Mouse (Mus musculus): Measurements from ENCODE around the gene Rsph9. TPM values are rescaled to one million over a fixed set of nuclear protein-coding genes. Genes with fewer than 3 reads are reported as not detected.
A peak's percentile ranks its signal among the peaks of the same experiment; 100 is the strongest.

Gene Rsph9
- polyA plus RNA-seq, 1 experiment from 2014 or later: 9.8 TPM

GRCm38 (mm10) chr17:46116138-46116537 lies 27.9 kb downstream of the Rsph9 start:
- peaks cover 58% of the 10 kb centered on the region for H3K36me3 ChIP-seq (replicated peaks)
- DNase-seq (ENCODE audit: low spot score): no peak

DNA sequence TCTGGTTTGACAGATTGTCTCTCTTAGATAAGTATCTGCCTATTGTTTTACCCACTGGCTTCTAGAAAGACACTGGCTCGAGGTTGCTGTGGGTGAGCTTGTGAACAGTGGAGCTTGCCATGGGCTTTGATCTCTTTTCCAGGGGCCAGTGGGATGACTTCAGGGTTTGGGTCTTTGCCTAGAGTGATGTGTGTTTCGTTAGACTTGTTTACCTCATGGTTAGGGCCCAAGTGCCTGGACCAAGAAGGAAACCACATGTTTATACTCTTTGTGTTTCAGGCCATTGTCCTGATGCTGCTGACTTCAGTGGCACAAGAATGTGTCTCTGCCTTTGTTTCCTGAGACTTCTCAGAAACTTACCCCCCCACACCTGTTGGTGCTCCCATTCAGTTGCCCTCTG lies 28.5 kb downstream of the Rsph9 start:
- Histone ChIP-seq H3K4me3 (no peak overlapping the region), H3K9me3 (no peaks in the 10 kb centered on the region), H3K27me3 (replicated peaks; ENCODE audit: low read depth, poor library complexity, severe bottlenecking) (no peaks in the 10 kb centered on the region), H3K4me1 (peaks cover 49% of the 10 kb centered on the region), H3K27ac (replicated peaks) (peak overlapping the region; percentile 68), H3K36me3 (replicated peaks) (peaks cover 55% of the 10 kb centered on the region)
- WGBS: 67% methylated on average over 2 of the region's 2 CpGs
- no peak for DNase-seq (ENCODE audit: low spot score)

More at GRCm38 (mm10) chr17:46116138-46116537, 27.9 kb downstream of the Rsph9 start:
- H3K27me3 ChIP-seq (replicated peaks; ENCODE audit: low read depth, poor library complexity, severe bottlenecking): no peaks in the 10 kb centered on the region
- H3K27ac ChIP-seq (replicated peaks): peak overlapping the region; percentile 68
- no peak overlapping the region for H3K4me3 ChIP-seq
- 64% methylated on average over 11 of the region's 11 CpGs for WGBS
- H3K9me3 ChIP-seq: no peaks in the 10 kb centered on the region
- peaks cover 46% of the 10 kb centered on the region for H3K4me1 ChIP-seq

- peak; percentile 88 for DNase-seq (ENCODE audit: low spot score)
- Histone ChIP-seq H3K4me1 (peaks cover 32% of the 10 kb centered on the region), H3K9me3 (no peaks in the 10 kb centered on the region), H3K4me3 (peak within 1 kb of the TSS; percentile 68), H3K36me3 (replicated peaks) (peaks cover 17% of the 10 kb centered on the region; the same call in 1 of the 2 replicates), H3K27me3 (replicated peaks; ENCODE audit: low read depth, poor library complexity, severe bottlenecking) (no peaks in the 10 kb centered on the region; the same call in 1 of the 2 replicates), H3K27ac (replicated peaks) (peak within 1 kb of the TSS; percentile 88)
- 6% methylated on average over 38 of the region's 38 CpGs for WGBS
Measured at GRCm38 (mm10) chr17:46110402-46111289, 33.4 kb downstream of the Rsph9 start, which contains the start of gene Mrps18a. Gene Mrps18a, plus strand, starts transcription at chr17:46110986.

- no peak for DNase-seq (ENCODE audit: low spot score)
- Histone ChIP-seq H3K4me3 (no peak overlapping the region), H3K27me3 (replicated peaks; ENCODE audit: low read depth, poor library complexity, severe bottlenecking) (no peaks in the 10 kb centered on the region; the same call in 1 of the 2 replicates), H3K27ac (replicated peaks) (no peak overlapping the region), H3K9me3 (no peaks in the 10 kb centered on the region), H3K4me1 (peaks cover 35% of the 10 kb centered on the region), H3K36me3 (replicated peaks) (0 out of 2 replicates have a peak, but pooled peaks cover 2% of the 10 kb centered on the region)
- WGBS: 78% methylated on average over 4 of the region's 4 CpGs
Measured at GRCm38 (mm10) chr17:46108286-46108685, 35.7 kb downstream of the Rsph9 start.

GRCm38 (mm10) chr17:46104487-46104886 lies 39.5 kb downstream of the Rsph9 start:
- 33% methylated on average over 12 of the region's 12 CpGs for WGBS
- H3K27me3 ChIP-seq (replicated peaks; ENCODE audit: low read depth, poor library complexity, severe bottlenecking): no peaks in the 10 kb centered on the region; the same call in 1 of the 2 replicates
- H3K4me3 ChIP-seq: peak overlapping the region; percentile 36; the same call in 1 of the 2 replicates
- no peaks in the 10 kb centered on the region for H3K36me3 ChIP-seq (replicated peaks)
- peak; percentile 84 for DNase-seq (ENCODE audit: low spot score)
- peaks cover 34% of the 10 kb centered on the region for H3K4me1 ChIP-seq
- peak overlapping the region; percentile 79 for H3K27ac ChIP-seq (replicated peaks)
- H3K9me3 ChIP-seq: no peaks in the 10 kb centered on the region

GRCm38 (mm10) chr17:46102608-46103159 lies 41.3 kb downstream of the Rsph9 start:
- Histone ChIP-seq H3K27ac (replicated peaks) (peak overlapping the region; percentile 41), H3K36me3 (replicated peaks) (no peaks in the 10 kb centered on the region), H3K27me3 (replicated peaks; ENCODE audit: low read depth, poor library complexity, severe bottlenecking) (no peaks in the 10 kb centered on the region), H3K9me3 (no peaks in the 10 kb centered on the region), H3K4me1 (peaks cover 40% of the 10 kb centered on the region), H3K4me3 (no peak overlapping the region)
- no peak for DNase-seq (ENCODE audit: low spot score)
- whole genome bisulfite sequencing: 61% methylated on average over 8 of the region's 8 CpGs

GRCm38 (mm10) chr17:46101906-46102305 lies 42.1 kb downstream of the Rsph9 start:
- no peak overlapping the region for H3K4me3 ChIP-seq
- no peaks in the 10 kb centered on the region for H3K27me3 ChIP-seq (replicated peaks; ENCODE audit: low read depth, poor library complexity, severe bottlenecking)
- no peaks in the 10 kb centered on the region for H3K9me3 ChIP-seq
- peak; percentile 49 for DNase-seq (ENCODE audit: low spot score)
- WGBS: 55% methylated on average over 9 of the region's 9 CpGs
- peak overlapping the region; percentile 31; the same call in 1 of the 2 replicates for H3K27ac ChIP-seq (replicated peaks)
- peaks cover 40% of the 10 kb centered on the region for H3K4me1 ChIP-seq
- H3K36me3 ChIP-seq (replicated peaks): no peaks in the 10 kb centered on the region

GRCm38 (mm10) chr17:46098525-46098924 lies 45.5 kb downstream of the Rsph9 start:
- H3K27me3 ChIP-seq (replicated peaks; ENCODE audit: low read depth, poor library complexity, severe bottlenecking): 0 out of 2 replicates have a peak, but pooled peaks cover 8% of the 10 kb centered on the region
- DNase-seq (ENCODE audit: low spot score): no peak
- 64% methylated on average over 8 of the region's 8 CpGs for WGBS
- peaks cover 26% of the 10 kb centered on the region for H3K4me1 ChIP-seq
- H3K27ac ChIP-seq (replicated peaks): peak overlapping the region; percentile 46
- H3K36me3 ChIP-seq (replicated peaks): no peaks in the 10 kb centered on the region
- no peak overlapping the region for H3K4me3 ChIP-seq
- no peaks in the 10 kb centered on the region for H3K9me3 ChIP-seq

DNA sequence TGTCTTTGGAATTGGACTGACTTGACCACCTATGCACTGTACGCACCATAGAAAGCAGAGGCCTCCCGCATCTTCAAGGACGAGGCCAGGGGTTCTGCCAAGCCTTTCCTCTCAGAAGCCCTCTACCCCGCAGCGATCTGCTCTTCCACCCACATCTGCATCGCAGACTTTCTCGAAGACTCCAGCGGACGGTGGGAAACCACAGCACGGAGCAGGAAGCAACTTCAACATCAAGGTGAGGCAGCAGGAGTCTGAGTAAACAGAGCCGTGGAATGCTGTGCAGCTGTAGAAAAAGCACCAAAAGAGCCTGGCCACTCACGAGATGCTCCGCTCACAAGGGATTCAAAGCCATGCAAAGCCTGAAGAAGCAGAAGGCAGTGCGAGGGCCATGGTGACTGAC lies 52.1 kb downstream of the Rsph9 start:
- H3K27ac ChIP-seq (replicated peaks): no peak overlapping the region
- WGBS: 75% methylated on average over 14 of the region's 14 CpGs

GRCm38 (mm10) chr17:46091351-46091750 lies 52.7 kb downstream of the Rsph9 start:
- WGBS: 81% methylated on average over 1 of the region's 1 CpGs
- Histone ChIP-seq H3K27me3 (replicated peaks; ENCODE audit: low read depth, poor library complexity, severe bottlenecking) (0 out of 2 replicates have a peak, but pooled peaks cover 7% of the 10 kb centered on the region), H3K9me3 (no peaks in the 10 kb centered on the region), H3K36me3 (replicated peaks) (no peaks in the 10 kb centered on the region), H3K27ac (replicated peaks) (no peak overlapping the region), H3K4me1 (peaks cover 17% of the 10 kb centered on the region), H3K4me3 (no peak overlapping the region)
- no peak for DNase-seq (ENCODE audit: low spot score)

More for the DNA sequence above, 52.1 kb downstream of the Rsph9 start:
- Histone ChIP-seq H3K27me3 (replicated peaks; ENCODE audit: low read depth, poor library complexity, severe bottlenecking) (0 out of 2 replicates have a peak, but pooled peaks cover 8% of the 10 kb centered on the region), H3K36me3 (replicated peaks) (no peaks in the 10 kb centered on the region), H3K4me3 (no peak overlapping the region), H3K9me3 (no peaks in the 10 kb centered on the region), H3K4me1 (peaks cover 12% of the 10 kb centered on the region)
- no peak for DNase-seq (ENCODE audit: low spot score)

- Histone ChIP-seq H3K4me1 (peaks cover 57% of the 10 kb centered on the region), H3K36me3 (replicated peaks) (no peaks in the 10 kb centered on the region), H3K9me3 (no peaks in the 10 kb centered on the region), H3K27ac (replicated peaks) (peak overlapping the region; percentile 85), H3K27me3 (replicated peaks; ENCODE audit: low read depth, poor library complexity, severe bottlenecking) (no peaks in the 10 kb centered on the region), H3K4me3 (peak overlapping the region; percentile 30)
- DNase-seq (ENCODE audit: low spot score): peak; percentile 92
- 33% methylated on average over 17 of the region's 17 CpGs for WGBS
Measured at GRCm38 (mm10) chr17:46086341-46086870, 57.6 kb downstream of the Rsph9 start.

DNA sequence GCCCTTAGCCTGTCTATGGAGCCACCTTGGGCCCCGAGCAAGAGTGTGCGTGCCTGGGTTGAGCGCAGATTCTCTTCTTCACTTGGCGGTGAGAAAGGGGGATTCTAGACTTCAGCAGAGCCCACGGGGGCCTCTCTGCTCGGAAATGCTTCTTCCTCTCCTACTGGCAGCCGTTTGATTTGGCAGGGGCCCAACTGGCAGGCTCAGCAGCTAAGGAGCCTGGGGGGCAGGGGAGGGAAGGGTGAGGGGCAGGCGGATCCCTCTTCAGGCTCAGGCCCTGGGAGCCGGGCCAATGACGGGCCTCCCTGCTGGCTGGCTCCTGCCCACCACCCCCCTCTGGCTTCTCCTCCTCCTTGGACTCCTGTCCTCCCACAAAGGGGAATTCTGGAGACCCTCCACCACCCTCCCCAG lies 59.9 kb downstream of the Rsph9 start:
- 17% methylated on average over 10 of the region's 10 CpGs for WGBS
- Histone ChIP-seq H3K9me3 (no peaks in the 10 kb centered on the region), H3K4me1 (peaks cover 74% of the 10 kb centered on the region), H3K4me3 (peak overlapping the region; percentile 31), H3K27me3 (replicated peaks; ENCODE audit: low read depth, poor library complexity, severe bottlenecking) (no peaks in the 10 kb centered on the region), H3K36me3 (replicated peaks) (no peaks in the 10 kb centered on the region), H3K27ac (replicated peaks) (peak overlapping the region; percentile 84)
- DNase-seq (ENCODE audit: low spot score): peak; percentile 65
